Mouse (Mus musculus): Measurements from ENCODE around the gene Ldlrad2. TPM values are rescaled to one million over a fixed set of nuclear protein-coding genes. Genes with fewer than 3 reads are reported as not detected.

The Ldlrad2 gene
- total and polyA plus RNA-seq, 2 experiments from 2014 or later: not detected

DNA sequence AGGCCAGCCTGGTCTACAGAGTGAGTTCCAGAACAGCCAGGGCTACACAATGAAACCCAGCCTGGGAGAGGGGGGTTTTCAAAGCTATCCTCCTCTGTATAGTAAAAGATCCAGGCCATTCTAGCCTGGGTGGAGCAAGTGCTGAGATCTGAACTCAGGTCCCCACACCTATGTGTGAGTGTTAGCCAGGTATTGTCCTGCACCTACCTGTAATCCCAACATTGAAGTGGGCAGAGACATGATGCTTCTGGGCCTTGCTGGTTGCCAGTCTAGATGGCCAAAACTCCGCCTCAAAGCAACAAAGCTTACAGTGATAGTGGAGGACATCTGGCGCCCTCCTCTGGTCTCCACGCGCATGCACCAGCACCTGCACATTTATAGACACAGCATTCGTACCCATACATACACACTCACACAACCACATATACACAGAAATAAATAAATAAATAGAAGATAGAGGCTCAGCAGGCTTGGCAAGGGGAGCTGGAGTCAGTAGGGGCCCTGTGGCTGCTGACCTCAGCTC lies 28.3 kb downstream of the Ldlrad2 start:
- 85% methylated on average over 5 of the region's 5 CpGs for WGBS
- Histone ChIP-seq H3K9me3 (replicated peaks; ENCODE audit: control insufficient read depth, low read length) (no peaks in the 10 kb centered on the region), H3K4me1 (ENCODE audit: control insufficient read depth, insufficient read depth) (no peaks in the 10 kb centered on the region), H3K36me3 (replicated peaks; ENCODE audit: control insufficient read depth, insufficient read depth, low read length) (peaks cover 100% of the 10 kb centered on the region), H3K9ac (replicated peaks; ENCODE audit: low read depth, low read length) (no peak overlapping the region), H3K27me3 (ENCODE audit: control insufficient read depth, insufficient read depth, low read length) (no peaks in the 10 kb centered on the region), H3K27ac (ENCODE audit: low read depth) (no peak overlapping the region), H3K4me3 (ENCODE audit: low read depth, low read length) (no peak overlapping the region), H3K4me2 (ENCODE audit: low read depth, low read length) (no peak overlapping the region)
- DNase-seq (ENCODE audit: low spot score): peak; percentile 14
- TF ChIP-seq EP300 (IDR thresholded peaks at IDR 0.05; ENCODE audit: low read depth) (no peak), CTCF (IDR thresholded peaks at IDR 0.05; ENCODE audit: low read depth) (peak; percentile 48)
- 0 out of 2 replicates have a peak, but pooled peaks have one; percentile 13 for ATAC-seq (ENCODE audit: insufficient read depth, low read depth)

GRCm38 (mm10) chr4:137545568-137545967 lies 28.8 kb downstream of the Ldlrad2 start:
- DNase-seq (ENCODE audit: low spot score) (no peak), ATAC-seq (ENCODE audit: insufficient read depth, low read depth) (no peak)
- Histone ChIP-seq H3K4me1 (ENCODE audit: control insufficient read depth, insufficient read depth) (no peaks in the 10 kb centered on the region), H3K9ac (replicated peaks; ENCODE audit: low read depth, low read length) (no peak overlapping the region), H3K27me3 (ENCODE audit: control insufficient read depth, insufficient read depth, low read length) (no peaks in the 10 kb centered on the region), H3K36me3 (replicated peaks; ENCODE audit: control insufficient read depth, insufficient read depth, low read length) (peaks cover 100% of the 10 kb centered on the region), H3K9me3 (replicated peaks; ENCODE audit: control insufficient read depth, low read length) (no peaks in the 10 kb centered on the region), H3K27ac (ENCODE audit: low read depth) (no peak overlapping the region), H3K4me3 (ENCODE audit: low read depth, low read length) (no peak overlapping the region), H3K4me2 (ENCODE audit: low read depth, low read length) (no peak overlapping the region)
- WGBS: 97% methylated on average over 9 of the region's 9 CpGs
- TF ChIP-seq EP300 (IDR thresholded peaks at IDR 0.05; ENCODE audit: low read depth): no peak
- TF ChIP-seq CTCF (IDR thresholded peaks at IDR 0.05; ENCODE audit: low read depth): no peak

- Histone ChIP-seq H3K9me3 (replicated peaks; ENCODE audit: control insufficient read depth, low read length) (no peaks in the 10 kb centered on the region), H3K27me3 (ENCODE audit: control insufficient read depth, insufficient read depth, low read length) (no peaks in the 10 kb centered on the region), H3K9ac (replicated peaks; ENCODE audit: low read depth, low read length) (no peak overlapping the region), H3K4me3 (ENCODE audit: low read depth, low read length) (no peak overlapping the region), H3K36me3 (replicated peaks; ENCODE audit: control insufficient read depth, insufficient read depth, low read length) (peaks cover 100% of the 10 kb centered on the region), H3K4me2 (ENCODE audit: low read depth, low read length) (no peak overlapping the region), H3K27ac (ENCODE audit: low read depth) (no peak overlapping the region), H3K4me1 (ENCODE audit: control insufficient read depth, insufficient read depth) (no peaks in the 10 kb centered on the region)
- DNase-seq (ENCODE audit: low spot score) (no peak), ATAC-seq (ENCODE audit: insufficient read depth, low read depth) (no peak)
- 63% methylated on average over 10 of the region's 10 CpGs for WGBS
- TF ChIP-seq EP300 (IDR thresholded peaks at IDR 0.05; ENCODE audit: low read depth) (no peak), CTCF (IDR thresholded peaks at IDR 0.05; ENCODE audit: low read depth) (no peak)
Observed at GRCm38 (mm10) chr4:137542968-137543367, 31.4 kb downstream of the Ldlrad2 start.

GRCm38 (mm10) chr4:137540356-137540755 lies 34.0 kb downstream of the Ldlrad2 start:
- Histone ChIP-seq H3K4me2 (ENCODE audit: low read depth, low read length) (no peak overlapping the region), H3K4me3 (ENCODE audit: low read depth, low read length) (no peak overlapping the region), H3K27me3 (ENCODE audit: control insufficient read depth, insufficient read depth, low read length) (no peaks in the 10 kb centered on the region), H3K27ac (ENCODE audit: low read depth) (no peak overlapping the region), H3K36me3 (replicated peaks; ENCODE audit: control insufficient read depth, insufficient read depth, low read length) (peaks cover 99% of the 10 kb centered on the region), H3K4me1 (ENCODE audit: control insufficient read depth, insufficient read depth) (no peaks in the 10 kb centered on the region), H3K9ac (replicated peaks; ENCODE audit: low read depth, low read length) (no peak overlapping the region), H3K9me3 (replicated peaks; ENCODE audit: control insufficient read depth, low read length) (no peaks in the 10 kb centered on the region)
- ATAC-seq (ENCODE audit: insufficient read depth, low read depth) (no peak), DNase-seq (ENCODE audit: low spot score) (no peak)
- 65% methylated on average over 14 of the region's 14 CpGs for WGBS
- TF ChIP-seq EP300 (IDR thresholded peaks at IDR 0.05; ENCODE audit: low read depth): no peak
- no peak for TF ChIP-seq CTCF (IDR thresholded peaks at IDR 0.05; ENCODE audit: low read depth)

DNA sequence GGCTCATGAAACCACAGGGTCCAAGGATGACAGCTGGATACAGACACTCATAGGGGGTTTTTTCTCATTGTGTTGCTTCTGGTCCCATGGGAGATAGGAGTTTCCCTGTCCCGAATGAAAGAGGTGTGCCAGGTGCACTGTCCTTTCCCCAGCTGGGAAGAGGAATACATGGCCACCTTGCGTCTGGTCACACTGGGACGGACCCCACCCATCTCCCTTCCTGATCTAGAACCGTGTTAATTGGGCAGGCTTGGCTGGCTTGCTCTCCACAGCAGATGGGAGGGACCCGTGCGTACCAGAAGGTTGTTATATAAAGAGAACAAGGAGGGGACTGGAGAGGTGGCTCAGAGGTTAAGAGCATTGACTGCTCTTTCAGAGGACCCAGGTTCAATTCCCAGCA lies 46.5 kb downstream of the Ldlrad2 start:
- WGBS: 81% methylated on average over 6 of the region's 6 CpGs
- peaks cover 99% of the 10 kb centered on the region for H3K36me3 ChIP-seq (replicated peaks; ENCODE audit: control insufficient read depth, insufficient read depth, low read length)

DNA sequence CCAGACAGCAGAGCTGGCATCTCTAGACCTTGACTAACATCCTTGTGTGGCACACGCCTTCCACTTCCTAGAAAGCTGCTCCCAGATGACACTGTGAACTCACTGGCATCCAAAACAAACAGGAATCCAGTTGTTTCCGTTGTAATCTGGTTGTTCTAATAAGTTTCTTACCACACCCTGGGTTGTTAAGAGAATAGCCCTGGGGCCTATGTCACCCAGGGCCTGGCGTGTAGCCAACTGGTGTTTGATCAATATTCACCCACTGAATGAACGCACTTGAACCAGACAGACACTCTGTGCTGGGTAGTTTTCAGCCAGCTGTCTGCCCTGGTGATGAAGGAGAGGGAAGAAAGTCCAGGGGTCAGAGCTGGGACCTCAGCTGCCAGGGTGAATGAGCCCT lies 47.0 kb downstream of the Ldlrad2 start:
- ATAC-seq (ENCODE audit: insufficient read depth, low read depth): no peak
- WGBS: 62% methylated on average over 4 of the region's 4 CpGs
- peaks cover 99% of the 10 kb centered on the region for H3K36me3 ChIP-seq (replicated peaks; ENCODE audit: control insufficient read depth, insufficient read depth, low read length)
- no peak overlapping the region for H3K4me3 ChIP-seq (ENCODE audit: low read depth, low read length)
- no peak overlapping the region for H3K9ac ChIP-seq (replicated peaks; ENCODE audit: low read depth, low read length)
- H3K4me1 ChIP-seq (ENCODE audit: control insufficient read depth, insufficient read depth): no peaks in the 10 kb centered on the region
- TF ChIP-seq EP300 (IDR thresholded peaks at IDR 0.05; ENCODE audit: low read depth) (no peak), CTCF (IDR thresholded peaks at IDR 0.05; ENCODE audit: low read depth) (no peak)
- no peak overlapping the region for H3K4me2 ChIP-seq (ENCODE audit: low read depth, low read length)
- H3K27me3 ChIP-seq (ENCODE audit: control insufficient read depth, insufficient read depth, low read length): no peaks in the 10 kb centered on the region
- no peaks in the 10 kb centered on the region for H3K9me3 ChIP-seq (replicated peaks; ENCODE audit: control insufficient read depth, low read length)
- no peak for DNase-seq (ENCODE audit: low spot score)
- H3K27ac ChIP-seq (ENCODE audit: low read depth): no peak overlapping the region

More for the DNA sequence above, 46.5 kb downstream of the Ldlrad2 start:
- no peak overlapping the region for H3K27ac ChIP-seq (ENCODE audit: low read depth)
- ATAC-seq (ENCODE audit: insufficient read depth, low read depth) (no peak), DNase-seq (ENCODE audit: low spot score) (no peak)
- H3K27me3 ChIP-seq (ENCODE audit: control insufficient read depth, insufficient read depth, low read length): no peaks in the 10 kb centered on the region
- H3K9me3 ChIP-seq (replicated peaks; ENCODE audit: control insufficient read depth, low read length): no peaks in the 10 kb centered on the region
- H3K4me2 ChIP-seq (ENCODE audit: low read depth, low read length): no peak overlapping the region
- H3K9ac ChIP-seq (replicated peaks; ENCODE audit: low read depth, low read length): no peak overlapping the region
- H3K4me1 ChIP-seq (ENCODE audit: control insufficient read depth, insufficient read depth): no peaks in the 10 kb centered on the region
- H3K4me3 ChIP-seq (ENCODE audit: low read depth, low read length): no peak overlapping the region
- TF ChIP-seq CTCF (IDR thresholded peaks at IDR 0.05; ENCODE audit: low read depth) (no peak), EP300 (IDR thresholded peaks at IDR 0.05; ENCODE audit: low read depth) (no peak)

Measured in heart, postnatal 0 days (tissue).